27 mouse cellular contexts compared by ENCODE assay signal in the genomic region with DNA sequence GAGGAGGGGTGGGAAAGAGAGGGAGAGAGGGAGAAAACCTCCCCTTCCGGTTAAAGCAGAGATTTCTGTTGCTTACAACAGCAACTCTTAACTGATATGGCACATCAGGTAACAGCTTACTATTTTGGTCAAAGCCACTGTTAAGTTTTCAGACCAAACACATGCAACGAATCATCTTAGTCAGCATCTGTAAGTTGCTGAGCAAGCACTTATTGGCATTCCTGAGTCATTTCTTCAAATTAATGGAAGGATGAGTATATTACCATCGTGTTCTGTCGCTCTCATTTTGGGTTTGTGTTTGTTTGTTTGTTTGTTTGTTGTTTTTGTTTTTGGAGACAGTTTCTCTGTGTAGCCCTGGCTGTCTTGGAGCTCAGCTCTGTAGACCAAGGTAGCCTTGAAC. TPM values are rescaled to one million over a fixed set of nuclear protein-coding genes. Genes with fewer than 3 reads are reported as not detected.
"Had no signal": no experiment of that assay in that cellular context is flagged by ENCODE, and none has a peak within 500 bp of the region (broad histone marks: within the 10 kb centered on the region; RNA-seq: fewer than 3 reads in every experiment).

No protein-coding gene starts in this region.

- H3K9ac ChIP-seq: heart, embryonic 15.5 days; hindbrain, embryonic 12.5 days; hindbrain, embryonic 14.5 days; intestine, embryonic 15.5 days; limb, embryonic 13.5 days; limb, embryonic 15.5 days; liver, embryonic 12.5 days; liver, embryonic 14.5 days had no signal

- DNase-seq: gastrocnemius, postnatal 14 days; gastrocnemius, postnatal 36 days; heart, adult 18-20 months; heart, postnatal 4 days; kidney, adult 18-20 months; kidney, adult 8-10 months; kidney, postnatal 10 days; kidney, postnatal 25 days; kidney, postnatal 4 days; layer of hippocampus, adult 9-11 months; layer of hippocampus, postnatal 36 days; left cerebral cortex, postnatal 4 days had no signal

- H3K4me2 ChIP-seq: heart, embryonic 11.5 days; heart, embryonic 13.5 days; heart, embryonic 15.5 days; hindbrain, embryonic 12.5 days; hindbrain, embryonic 14.5 days; intestine, embryonic 15.5 days; limb, embryonic 13.5 days; limb, embryonic 15.5 days; liver, embryonic 12.5 days had no signal

- H3K4me3 ChIP-seq: heart, embryonic 13.5 days; heart, embryonic 15.5 days; hindbrain, embryonic 10.5 days; hindbrain, embryonic 12.5 days; intestine, embryonic 15.5 days; layer of hippocampus, adult 2 months; limb, embryonic 13.5 days; limb, embryonic 15.5 days; liver, embryonic 12.5 days had no signal

- H3K9me3 ChIP-seq: heart, embryonic 13.5 days; heart, embryonic 15.5 days; hindbrain, embryonic 10.5 days; hindbrain, embryonic 12.5 days; intestine, embryonic 15.5 days; limb, embryonic 13.5 days; limb, embryonic 15.5 days; liver, embryonic 12.5 days had no signal

- H3K36me3 ChIP-seq: heart, embryonic 15.5 days; hindbrain, embryonic 10.5 days; hindbrain, embryonic 12.5 days; intestine, embryonic 15.5 days; limb, embryonic 13.5 days; limb, embryonic 15.5 days had no signal

- H3K27me3 ChIP-seq: heart, embryonic 13.5 days; heart, embryonic 15.5 days; hindbrain, embryonic 12.5 days; intestine, embryonic 15.5 days; limb, embryonic 13.5 days; limb, embryonic 15.5 days; liver, embryonic 12.5 days had no signal

- ATAC-seq: hindbrain, embryonic 16.5 days; inflammation-experienced regulatory T-cells, adult 6 months; intestine, embryonic 15.5 days; intestine, postnatal 0 days; liver, embryonic 12.5 days had no signal

- H3K27ac ChIP-seq: heart, embryonic 13.5 days; heart, embryonic 15.5 days; hindbrain, embryonic 10.5 days; hindbrain, embryonic 12.5 days; hindbrain, embryonic 14.5 days; intestine, embryonic 15.5 days; layer of hippocampus, adult 2 months; liver, embryonic 12.5 days; liver, embryonic 14.5 days had no signal

RNA-seq across cellular contexts. Expression of gene Gab1, which starts 30.3 kb away (rescaled TPM):
- polyA plus RNA-seq: inflammation-experienced regulatory T-cells, adult 6 months had no signal
